In the genomic region with DNA sequence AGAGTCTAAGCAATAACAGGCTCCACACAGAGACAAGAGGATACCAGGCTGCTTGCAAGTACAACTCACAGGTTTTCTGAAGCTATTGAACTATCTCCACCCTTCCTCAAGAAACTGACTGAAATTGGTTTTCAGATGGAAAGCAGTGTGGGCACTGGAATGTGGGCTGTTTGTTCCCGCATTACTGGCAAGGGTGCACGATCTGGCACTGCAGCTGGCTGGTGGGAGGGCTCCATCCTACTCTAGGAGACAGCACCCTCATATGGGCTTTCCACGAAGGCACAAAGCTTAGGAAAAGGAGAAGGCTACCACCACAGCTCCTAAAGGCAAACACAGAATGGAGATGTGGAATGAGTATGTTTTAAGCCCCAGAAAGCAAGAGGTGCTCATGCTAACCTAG, we compare ENCODE assay signal across 17 mouse cellular contexts. TPM values are rescaled to one million over a fixed set of nuclear protein-coding genes. Genes with fewer than 3 reads are reported as not detected.
DNase-seq lines count a peak whose midpoint lies in the region; ATAC-seq and TF ChIP-seq lines count a peak whose summit lies in the region.
"Had no signal": no experiment of that assay in that cellular context is flagged by ENCODE, and none has a peak within 500 bp of the region (broad histone marks: within the 10 kb centered on the region; RNA-seq: fewer than 3 reads in every experiment).

No protein-coding gene starts in this region.

- H3K4me3 ChIP-seq in gastrocnemius, adult 2 months = no peak overlapping the region
- no peak overlapping the region for H3K4me3 ChIP-seq in heart, embryonic 12.5 days
- H3K4me3 ChIP-seq: embryonic facial prominence, embryonic 12.5 days; hindbrain, embryonic 13.5 days; intestine, embryonic 15.5 days; neural tube, embryonic 15.5 days had no signal

- H3K9me3 ChIP-seq in heart, embryonic 12.5 days (replicated peaks) = no peaks in the 10 kb centered on the region
- H3K9me3 ChIP-seq: embryonic facial prominence, embryonic 12.5 days; hindbrain, embryonic 13.5 days; intestine, embryonic 15.5 days; neural tube, embryonic 15.5 days had no signal

- no peaks in the 10 kb centered on the region for H3K36me3 ChIP-seq in heart, embryonic 12.5 days
- H3K36me3 ChIP-seq: embryonic facial prominence, embryonic 12.5 days; hindbrain, embryonic 13.5 days; intestine, embryonic 15.5 days; neural tube, embryonic 15.5 days had no signal

- H3K4me1 ChIP-seq in heart, embryonic 12.5 days (replicated peaks) = 0 out of 2 replicates have a peak, but pooled peaks cover 10% of the 10 kb centered on the region
- H3K4me1 ChIP-seq: intestine, embryonic 15.5 days had no signal

- no peak for TF ChIP-seq CTCF in gastrocnemius, adult 2 months (IDR thresholded peaks at IDR 0.05)

- no peak for ATAC-seq in heart, embryonic 12.5 days (ENCODE audit: insufficient number of reproducible peaks, low FRiP score)
- ATAC-seq: intestine, embryonic 15.5 days had no signal

- WGBS in heart, embryonic 12.5 days = 62% methylated on average over 3 of the region's 3 CpGs

- H3K27me3 ChIP-seq in heart, embryonic 12.5 days (replicated peaks) = peaks cover 12% of the 10 kb centered on the region
- H3K27me3 ChIP-seq: embryonic facial prominence, embryonic 12.5 days; neural tube, embryonic 15.5 days had no signal

- DNase-seq in gastrocnemius, adult 2 months = no peak
- no peak for DNase-seq in gastrocnemius, postnatal 10 days
- peak; percentile 84 for DNase-seq in layer of hippocampus, adult 11-12 months (ENCODE audit: low spot score)
- DNase-seq in layer of hippocampus, postnatal 36 days = peak; percentile 82 to 85
- peak; percentile 78 for DNase-seq in right cerebral cortex, postnatal 25 days
- no peak for DNase-seq in lung, postnatal 14 days
- no peak for DNase-seq in spleen, postnatal 36 days (ENCODE audit: low spot score in 2 of 2)
- DNase-seq: cerebellum, adult 11 months; heart, adult 18-20 months; thymus, postnatal 14 days had no signal

- no peak overlapping the region for H3K4me2 ChIP-seq in heart, embryonic 12.5 days
- H3K4me2 ChIP-seq: embryonic facial prominence, embryonic 12.5 days; hindbrain, embryonic 13.5 days; intestine, embryonic 15.5 days; neural tube, embryonic 15.5 days had no signal

- H3K9ac ChIP-seq in heart, embryonic 12.5 days = no peak overlapping the region
- H3K9ac ChIP-seq: embryonic facial prominence, embryonic 12.5 days; hindbrain, embryonic 13.5 days; intestine, embryonic 15.5 days; liver, embryonic 14.5 days; neural tube, embryonic 15.5 days had no signal

- intact Hi-C loops in gastrocnemius, adult 2 months (cut with DNase I) = loop anchor here (5.0 kb wide), 1 partner anchor 83 kb away; no protein-coding TSS in a partner anchor

- H3K27ac ChIP-seq in gastrocnemius, adult 2 months = peak overlapping the region; percentile 35
- H3K27ac ChIP-seq in heart, embryonic 12.5 days (ENCODE audit: poor library complexity, severe bottlenecking) = no peak overlapping the region
- H3K27ac ChIP-seq: embryonic facial prominence, embryonic 12.5 days; hindbrain, embryonic 13.5 days; intestine, embryonic 15.5 days; kidney, postnatal 0 days; liver, embryonic 14.5 days; neural tube, embryonic 15.5 days had no signal

RNA-seq across cellular contexts. Expression of a gene that starts 24.7 kb away (rescaled TPM):
- total RNA-seq in gastrocnemius, adult 2 months (2021) = 100 to 1,000 TPM; 725 to 864 TPM
- 1,000 to 10,000 TPM; 1,068 to 1,095 TPM for total RNA-seq in gastrocnemius, postnatal 10 days (2021)
- total RNA-seq in layer of hippocampus, postnatal 36 days (2021) = 100 to 1,000 TPM; 546 to 562 TPM
- polyA plus RNA-seq in heart, embryonic 12.5 days (2016; fragmentation: Nextera tagmentation; extraction: Ambion mirVana) = 862 and 873 TPM in 2 replicates

Comparison
In these comparisons a context has a peak if more than half of its experiments do, and no peak if none do; other contexts are left out.
1. DNase-seq: peak in layer of hippocampus, adult 11-12 months (single experiment), layer of hippocampus, postnatal 36 days (2 of 2) and right cerebral cortex, postnatal 25 days (single experiment); none in gastrocnemius, adult 2 months (single experiment), gastrocnemius, postnatal 10 days (single experiment), lung, postnatal 14 days (single experiment) and spleen, postnatal 36 days (0 of 2).